Mouse (Mus musculus) liver (tissue): ENCODE results near the gene Gadd45b.

Source experiments
- DNase-seq: peaks from one replicate; pipeline ENCODE4 v3.0.0-alpha.2; 2020; ENCODE audit warnings: mixed read lengths

Gadd45b gene

GRCm38 (mm10) chr10:80957791-80958190 lies 27.9 kb downstream of the Gadd45b start:
- no peak for DNase-seq

DNA sequence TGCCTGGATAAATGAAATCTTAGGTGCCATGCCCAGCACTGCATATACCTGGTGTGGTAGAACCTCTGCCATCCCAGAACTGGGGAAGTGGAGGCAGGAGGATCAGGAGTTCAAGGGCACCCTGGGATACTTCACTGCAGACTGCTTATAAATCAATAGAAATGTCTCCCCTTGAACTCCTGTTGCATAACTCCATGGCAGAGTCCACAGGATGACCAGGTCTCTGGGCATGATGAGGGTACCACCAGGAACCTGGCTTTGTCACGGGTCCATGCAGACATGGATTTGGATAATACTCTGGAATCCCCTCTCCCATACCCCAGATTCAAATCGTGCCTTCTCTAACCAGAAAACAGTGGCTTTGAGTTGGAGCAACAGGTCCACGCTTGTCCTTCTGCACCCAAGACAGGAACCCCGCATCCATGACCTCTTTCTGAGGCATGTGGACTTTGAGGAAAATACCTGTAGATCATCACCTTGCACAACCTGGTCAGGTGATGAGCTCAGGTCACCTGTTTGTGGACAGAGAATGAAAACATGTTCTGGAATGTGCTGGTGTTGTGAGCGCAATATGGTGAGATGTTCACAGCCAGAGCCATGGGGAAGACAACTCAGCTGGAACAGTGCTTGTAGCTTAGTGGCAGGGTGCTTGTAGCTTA lies 29.2 kb downstream of the Gadd45b start:
- no peak for DNase-seq

- peak; percentile 49 for DNase-seq
Measured at GRCm38 (mm10) chr10:80960551-80961508, 31.0 kb downstream of the Gadd45b start.

DNA sequence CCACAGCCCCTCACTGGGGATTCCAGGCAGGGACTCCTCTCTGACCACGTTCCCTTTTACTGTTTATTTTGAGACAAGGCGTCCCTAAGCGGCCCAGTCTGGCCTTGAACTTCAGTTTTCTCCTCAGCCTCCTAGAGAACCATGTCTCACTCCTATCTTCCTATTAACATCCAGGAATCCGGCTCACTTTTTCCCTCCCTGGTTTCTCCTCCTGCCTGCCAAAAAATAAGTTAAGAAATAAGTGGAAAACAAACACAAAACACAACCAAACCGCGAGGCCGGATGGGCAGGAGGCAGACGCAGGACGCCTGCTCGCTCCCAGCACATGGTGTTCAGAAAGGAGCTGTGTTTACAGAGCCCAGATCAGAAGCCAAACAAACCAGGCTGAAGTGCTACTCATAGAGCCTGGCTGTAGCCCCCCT lies 32.2 kb downstream of the Gadd45b start:
- no peak for DNase-seq

- DNase-seq, result no peak
Measured at GRCm38 (mm10) chr10:80962585-80962984, 32.7 kb downstream of the Gadd45b start.

GRCm38 (mm10) chr10:80963031-80963975 lies 33.4 kb downstream of the Gadd45b start:
- DNase-seq, result peak; percentile 38

DNA sequence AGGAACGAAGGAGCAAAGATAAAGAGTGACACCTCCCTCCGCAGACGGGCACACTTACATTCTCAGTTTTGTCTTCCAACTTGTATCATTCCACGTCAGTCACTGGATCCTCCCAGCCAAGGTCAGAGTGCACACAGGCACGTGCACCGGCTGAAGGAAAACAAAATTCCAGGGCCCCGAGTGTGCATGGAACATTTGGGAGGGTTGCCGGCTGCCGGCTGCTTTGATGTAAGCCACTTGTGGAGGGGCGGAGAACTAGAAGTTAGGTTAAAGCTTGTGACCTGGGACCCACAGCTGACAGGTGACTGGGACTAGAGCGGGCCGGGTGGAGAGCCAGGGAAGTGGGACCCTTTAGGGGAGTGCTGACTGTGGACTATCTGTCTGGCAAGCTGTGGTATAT lies 36.4 kb downstream of the Gadd45b start:
- DNase-seq, result peak; percentile 46

GRCm38 (mm10) chr10:80967101-80967656 lies 37.3 kb downstream of the Gadd45b start:
- no peak for DNase-seq

GRCm38 (mm10) chr10:80968106-80968505 lies 38.2 kb downstream of the Gadd45b start:
- DNase-seq, result no peak

DNA sequence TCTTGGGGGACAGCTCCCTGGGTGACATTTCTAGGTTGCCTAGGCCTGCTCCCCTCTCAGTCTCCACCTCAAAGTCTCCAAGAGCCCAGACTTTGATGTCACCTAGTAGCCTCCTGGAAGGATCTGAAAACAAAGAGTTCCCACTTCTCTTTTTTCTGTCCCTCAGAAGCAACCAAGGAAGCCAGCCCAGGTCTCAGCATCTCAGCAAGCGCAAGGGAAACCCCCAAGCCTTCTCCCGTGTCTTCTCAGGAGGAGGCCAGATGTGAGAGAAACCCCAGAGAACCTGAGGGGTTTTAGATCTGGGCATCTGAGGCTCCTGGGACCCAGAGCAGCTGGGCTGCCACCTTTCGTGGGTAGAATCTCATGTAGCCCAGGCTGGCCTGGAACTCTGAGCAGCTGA lies 39.4 kb downstream of the Gadd45b start:
- DNase-seq, result no peak

- DNase-seq, result no peak
Measured at GRCm38 (mm10) chr10:80970159-80970558, 40.3 kb downstream of the Gadd45b start.

- DNase-seq, result no peak
Measured at GRCm38 (mm10) chr10:80971533-80971932, 41.7 kb downstream of the Gadd45b start.

GRCm38 (mm10) chr10:80972071-80972987 lies 42.5 kb downstream of the Gadd45b start:
- peak; percentile 30 for DNase-seq

- no peak for DNase-seq
Measured at GRCm38 (mm10) chr10:80973722-80974121, 43.8 kb downstream of the Gadd45b start.

DNA sequence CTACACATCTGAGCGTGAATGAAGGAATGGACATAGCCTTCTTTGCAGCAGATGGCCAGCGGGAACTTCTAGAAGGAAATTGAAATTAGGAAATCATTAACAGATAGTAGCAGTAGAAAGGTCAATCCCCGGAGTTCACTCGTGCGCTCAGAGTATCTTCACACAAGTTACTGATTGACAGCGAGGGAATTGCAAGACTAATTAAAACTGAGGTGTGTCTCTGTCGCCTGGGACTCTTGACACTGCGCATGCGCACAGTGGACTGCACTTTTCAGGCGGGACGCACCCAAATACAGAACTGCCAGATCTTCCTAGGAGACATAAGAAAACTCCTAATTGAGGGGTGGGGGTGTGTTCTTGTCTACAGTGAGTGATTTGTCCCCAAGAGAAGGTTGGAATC lies 45.6 kb downstream of the Gadd45b start:
- DNase-seq, result no peak

DNA sequence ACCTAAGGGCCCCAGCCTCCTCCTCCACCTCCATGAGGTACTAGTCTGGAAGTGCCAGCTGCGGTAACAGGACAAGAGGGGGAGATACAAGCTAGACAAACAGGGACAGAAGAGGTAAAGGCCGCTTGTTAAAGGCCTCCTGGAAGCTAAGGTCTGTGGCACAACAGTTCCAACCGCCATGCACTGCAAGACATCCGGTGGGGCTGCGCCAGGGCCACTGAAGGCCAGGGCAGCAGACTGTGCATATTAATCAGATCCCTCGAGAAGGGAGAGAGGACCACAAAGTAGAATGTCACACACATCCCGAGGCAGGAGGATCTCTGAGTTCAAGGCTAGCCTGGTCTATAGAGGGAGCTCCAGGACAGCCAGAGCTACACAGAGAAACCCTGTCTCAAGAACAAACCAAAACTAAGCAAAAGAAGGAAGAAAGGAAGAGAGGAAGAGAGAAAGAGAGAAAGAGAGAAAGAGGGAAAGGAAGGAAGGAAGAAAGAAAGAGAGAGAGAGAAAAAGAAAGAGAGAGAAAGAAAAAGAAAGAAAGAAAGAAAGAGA lies 51.8 kb downstream of the Gadd45b start:
- DNase-seq, result no peak
